Mouse (Mus musculus): ENCODE results near the gene Fbxl18.

Fbxl18 gene

GRCm38 (mm10) chr5:142836891-142837290 is 58.3 kb downstream of the Fbxl18 start:
- DNase-seq (ENCODE audit: extremely low read depth, insufficient read length, low spot score): peak; percentile 48

GRCm38 (mm10) chr5:142833646-142834438 is 61.4 kb downstream of the Fbxl18 start:
- no peak for DNase-seq (ENCODE audit: extremely low read depth, insufficient read length, low spot score)

- DNase-seq (ENCODE audit: extremely low read depth, insufficient read length, low spot score): no peak
Measured at GRCm38 (mm10) chr5:142826131-142826530, 69.1 kb downstream of the Fbxl18 start.

- DNase-seq (ENCODE audit: extremely low read depth, insufficient read length, low spot score): no peak
Measured at GRCm38 (mm10) chr5:142825665-142826064, 69.6 kb downstream of the Fbxl18 start.

GRCm38 (mm10) chr5:142824091-142824490 is 71.1 kb downstream of the Fbxl18 start:
- DNase-seq (ENCODE audit: extremely low read depth, insufficient read length, low spot score): no peak

GRCm38 (mm10) chr5:142823096-142824062 is 71.8 kb downstream of the Fbxl18 start:
- peak; percentile 98 for DNase-seq (ENCODE audit: extremely low read depth, insufficient read length, low spot score)

GRCm38 (mm10) chr5:142822286-142823095 is 72.7 kb downstream of the Fbxl18 start:
- DNase-seq (ENCODE audit: extremely low read depth, insufficient read length, low spot score): peak; percentile 88

- DNase-seq (ENCODE audit: extremely low read depth, insufficient read length, low spot score): no peak
Measured at GRCm38 (mm10) chr5:142821974-142822285, 73.3 kb downstream of the Fbxl18 start.

- DNase-seq (ENCODE audit: extremely low read depth, insufficient read length, low spot score): peak; percentile 99
Measured at GRCm38 (mm10) chr5:142821266-142821973, 73.8 kb downstream of the Fbxl18 start.

GRCm38 (mm10) chr5:142820276-142821265 is 74.7 kb downstream of the Fbxl18 start:
- DNase-seq (ENCODE audit: extremely low read depth, insufficient read length, low spot score): peak; percentile 84

- DNase-seq (ENCODE audit: extremely low read depth, insufficient read length, low spot score): peak; percentile 83
Measured at GRCm38 (mm10) chr5:142819385-142820275, 75.6 kb downstream of the Fbxl18 start.

GRCm38 (mm10) chr5:142818435-142819360 is 76.5 kb downstream of the Fbxl18 start:
- peak; percentile 84 for DNase-seq (ENCODE audit: extremely low read depth, insufficient read length, low spot score)

- DNase-seq (ENCODE audit: extremely low read depth, insufficient read length, low spot score): peak; percentile 100
Measured at GRCm38 (mm10) chr5:142817524-142818434, 77.4 kb downstream of the Fbxl18 start, which contains the start of gene Tnrc18. Tnrc18 (minus strand) TSS chr5:142817662.

Measured in 3134 (cell line).